Mouse (Mus musculus) hindbrain, embryonic 12.5 days (tissue): Measurements from ENCODE around the gene Ung. TPM values are rescaled to one million over a fixed set of nuclear protein-coding genes. Genes with fewer than 3 reads are reported as not detected.

Source experiments
- ATAC-seq: fragments of 200-750 bp; cut with Nextera tagmentation; 2 replicates; pipeline ENCODE4 v1.8.0; 2017; ENCODE audit warnings: moderate TSS enrichment; ENCODE audit not compliant: low FRiP score
- H3K27ac ChIP-seq: fragments of 300-500 bp; sonication (generic); 2 replicates; pipeline ENCODE4 v1.5.1; 2016; ENCODE audit warnings: mild to moderate bottlenecking
- H3K27me3 ChIP-seq: fragments of 300-500 bp; sonication (generic); 2 replicates; pipeline ENCODE4 v1.6.1; 2016; ENCODE audit warnings: mild to moderate bottlenecking
- H3K36me3 ChIP-seq: fragments of 300-500 bp; sonication (generic); 2 replicates; pipeline ENCODE4 v1.6.1; 2016; ENCODE audit warnings: mild to moderate bottlenecking
- H3K4me1 ChIP-seq: fragments of 300-500 bp; sonication (generic); 2 replicates; pipeline ENCODE4 v1.6.1; 2016
- H3K4me2 ChIP-seq: fragments of 300-500 bp; sonication (generic); replicated peaks from 2 replicates; pipeline ENCODE4 v1.6.1; 2016; ENCODE audit warnings: mild to moderate bottlenecking
- H3K4me3 ChIP-seq: fragments of 300-500 bp; sonication (generic); 2 replicates; pipeline ENCODE4 v1.5.1; 2016; ENCODE audit warnings: mild to moderate bottlenecking
- H3K9ac ChIP-seq: fragments of 300-500 bp; sonication (generic); 2 replicates; pipeline ENCODE4 v1.6.1; 2016; ENCODE audit warnings: mild to moderate bottlenecking, moderate library complexity
- H3K9me3 ChIP-seq: fragments of 300-500 bp; sonication (generic); replicated peaks from 2 replicates; pipeline ENCODE4 v1.6.1; 2016; ENCODE audit warnings: mild to moderate bottlenecking
- WGBS: fragments of 180-500 bp; shearing (Covaris S2); methylation state at CpG from one replicate; pipeline ENCODE4 v1.1.7; 2016; 5-methylcytosine and 5-hydroxymethylcytosine counted together
- polyA plus RNA-seq: library from polyadenylated mRNA; unstranded; fragments of >200 nt; fragmentation: Nextera tagmentation; extraction: Ambion mirVana; gene quantifications from 2 replicates; pipeline ENCODE4 v1.2.1, GENCODE M21; 2016

The Ung gene
- 25.7 and 26.2 TPM in 2 replicates for polyA plus RNA-seq

GRCm38 (mm10) chr5:114130211-114130605 lies at the start of gene Ung:
Gene Ung, plus strand, starts transcription at chr5:114130386.
- under 1% methylated on average over 29 of the region's 29 CpGs for WGBS
- Histone ChIP-seq H3K4me2 (peak within 1 kb of the TSS; percentile 97), H3K9ac (peak within 1 kb of the TSS; percentile 62), H3K9me3 (no peaks in the 10 kb centered on the region), H3K27ac (peak within 1 kb of the TSS; percentile 35; the same call in 1 of the 2 replicates), H3K4me1 (peaks cover 19% of the 10 kb centered on the region), H3K27me3 (no peaks in the 10 kb centered on the region), H3K4me3 (peak within 1 kb of the TSS; percentile 77), H3K36me3 (0 out of 2 replicates have a peak, but pooled peaks cover 6% of the 10 kb centered on the region)
- peak; percentile 62 for ATAC-seq

DNA sequence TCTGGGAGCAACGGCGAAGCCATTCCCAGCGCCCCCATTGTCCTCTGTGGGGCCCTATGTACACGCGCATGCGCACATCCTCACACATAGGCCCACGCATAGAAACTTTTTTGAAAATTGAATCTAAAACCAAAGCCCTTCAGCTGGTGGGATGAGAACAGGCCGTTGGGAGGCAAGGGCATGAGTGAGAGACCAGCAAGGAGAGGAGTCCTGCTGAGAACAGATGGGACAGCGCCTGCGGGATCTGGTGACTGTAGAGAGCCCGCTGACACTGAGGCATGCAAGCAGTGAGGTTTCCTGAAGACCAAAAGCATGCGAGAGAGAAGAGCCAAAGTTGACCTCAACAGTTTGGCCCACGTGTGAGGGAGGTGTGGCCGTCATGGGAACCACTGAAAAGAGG lies 44.7 kb upstream of the Ung start:
- no peak overlapping the region for H3K4me3 ChIP-seq
- H3K27me3 ChIP-seq = no peaks in the 10 kb centered on the region
- no peak overlapping the region for H3K9ac ChIP-seq
- 0 out of 2 replicates have a peak, but pooled peaks cover 5% of the 10 kb centered on the region for H3K4me1 ChIP-seq
- 0 out of 2 replicates have a peak, but pooled peaks cover 2% of the 10 kb centered on the region for H3K36me3 ChIP-seq
- H3K4me2 ChIP-seq = no peak overlapping the region
- H3K9me3 ChIP-seq = no peaks in the 10 kb centered on the region
- no peak overlapping the region for H3K27ac ChIP-seq
- no peak for ATAC-seq
- 79% methylated on average over 14 of the region's 14 CpGs for WGBS

GRCm38 (mm10) chr5:114087875-114088480 lies 42.2 kb upstream of the Ung start:
- Histone ChIP-seq H3K4me1 (peaks cover 14% of the 10 kb centered on the region; the same call in 1 of the 2 replicates), H3K4me3 (no peak overlapping the region), H3K27ac (no peak overlapping the region), H3K27me3 (no peaks in the 10 kb centered on the region), H3K9me3 (no peaks in the 10 kb centered on the region), H3K4me2 (no peak overlapping the region), H3K36me3 (no peaks in the 10 kb centered on the region), H3K9ac (no peak overlapping the region)
- WGBS = 71% methylated on average over 12 of the region's 12 CpGs
- no peak for ATAC-seq

- peak; percentile 41; the same call in 1 of the 2 replicates for ATAC-seq
- Histone ChIP-seq H3K9me3 (no peaks in the 10 kb centered on the region), H3K27ac (peak overlapping the region; percentile 95), H3K4me2 (peak overlapping the region; percentile 55), H3K4me3 (peak overlapping the region; percentile 61), H3K9ac (peak overlapping the region; percentile 85), H3K27me3 (no peaks in the 10 kb centered on the region; the same call in 1 of the 2 replicates), H3K4me1 (peaks cover 14% of the 10 kb centered on the region; the same call in 1 of the 2 replicates), H3K36me3 (no peaks in the 10 kb centered on the region)
- WGBS = 11% methylated on average over 7 of the region's 7 CpGs
These were observed 39.7 kb upstream of the Ung start for GRCm38 (mm10) chr5:114090421-114091013.

DNA sequence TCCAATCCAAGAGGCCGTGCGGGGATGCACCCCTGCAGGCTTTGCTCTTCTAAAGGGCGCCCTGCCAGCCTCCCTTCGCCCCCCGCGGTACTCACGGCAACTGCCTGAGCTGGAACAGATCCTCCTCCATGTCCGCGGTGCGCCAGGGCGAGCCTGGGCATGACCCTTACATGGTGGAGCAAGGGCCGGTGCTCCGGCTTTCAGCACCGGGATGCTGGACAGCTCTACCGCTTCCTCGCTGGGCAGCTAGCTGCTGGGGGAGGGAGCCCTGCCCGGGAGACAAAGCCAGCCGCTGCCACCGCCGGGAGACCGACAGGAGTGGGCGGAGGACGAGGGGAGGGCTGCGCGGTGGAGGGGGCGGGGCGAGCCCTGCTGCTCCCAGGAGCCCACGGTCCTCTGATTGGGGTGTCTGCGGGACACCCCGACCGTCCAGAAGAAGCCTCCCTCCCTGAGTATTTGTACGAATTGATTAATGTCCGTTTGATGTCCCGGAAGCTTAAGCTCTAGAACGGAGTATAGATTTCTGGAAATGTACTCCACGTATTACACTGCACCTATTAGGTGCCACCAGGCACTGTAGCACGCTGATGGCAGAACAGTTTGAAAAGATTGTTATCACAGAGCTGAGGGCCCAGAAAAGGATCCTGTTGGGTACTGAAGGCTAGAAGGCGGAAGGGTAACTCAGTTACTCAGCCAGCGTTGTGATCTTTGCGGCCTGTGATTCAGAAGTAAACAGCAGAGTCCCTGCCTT lies 39.0 kb upstream of the Ung start, which contains the start of gene Svop:
Gene Svop (minus strand): TSS at position 514 of the 751 bp plus-strand sequence.
- H3K36me3 ChIP-seq = no peaks in the 10 kb centered on the region
- H3K4me3 ChIP-seq = peak within 1 kb of the TSS; percentile 61
- peak; percentile 85 for ATAC-seq
- H3K27ac ChIP-seq = peak within 1 kb of the TSS; percentile 95
- H3K9ac ChIP-seq = peak within 1 kb of the TSS; percentile 85
- H3K4me2 ChIP-seq = peak within 1 kb of the TSS; percentile 55
- WGBS = 2% methylated on average over 39 of the region's 40 CpGs
- H3K9me3 ChIP-seq = no peaks in the 10 kb centered on the region
- no peaks in the 10 kb centered on the region; the same call in 1 of the 2 replicates for H3K27me3 ChIP-seq
- H3K4me1 ChIP-seq = peaks cover 14% of the 10 kb centered on the region; the same call in 1 of the 2 replicates

GRCm38 (mm10) chr5:114099709-114100389 lies 30.3 kb upstream of the Ung start:
- peak overlapping the region; percentile 97 for H3K9ac ChIP-seq
- H3K4me1 ChIP-seq = peaks cover 14% of the 10 kb centered on the region
- peak overlapping the region; percentile 98 for H3K4me3 ChIP-seq
- H3K36me3 ChIP-seq = peaks cover 19% of the 10 kb centered on the region
- WGBS = 8% methylated on average over 34 of the region's 37 CpGs
- H3K27ac ChIP-seq = peak overlapping the region; percentile 85
- H3K27me3 ChIP-seq = no peaks in the 10 kb centered on the region
- peak; percentile 90 for ATAC-seq
- H3K4me2 ChIP-seq = peak overlapping the region; percentile 100
- no peaks in the 10 kb centered on the region for H3K9me3 ChIP-seq

DNA sequence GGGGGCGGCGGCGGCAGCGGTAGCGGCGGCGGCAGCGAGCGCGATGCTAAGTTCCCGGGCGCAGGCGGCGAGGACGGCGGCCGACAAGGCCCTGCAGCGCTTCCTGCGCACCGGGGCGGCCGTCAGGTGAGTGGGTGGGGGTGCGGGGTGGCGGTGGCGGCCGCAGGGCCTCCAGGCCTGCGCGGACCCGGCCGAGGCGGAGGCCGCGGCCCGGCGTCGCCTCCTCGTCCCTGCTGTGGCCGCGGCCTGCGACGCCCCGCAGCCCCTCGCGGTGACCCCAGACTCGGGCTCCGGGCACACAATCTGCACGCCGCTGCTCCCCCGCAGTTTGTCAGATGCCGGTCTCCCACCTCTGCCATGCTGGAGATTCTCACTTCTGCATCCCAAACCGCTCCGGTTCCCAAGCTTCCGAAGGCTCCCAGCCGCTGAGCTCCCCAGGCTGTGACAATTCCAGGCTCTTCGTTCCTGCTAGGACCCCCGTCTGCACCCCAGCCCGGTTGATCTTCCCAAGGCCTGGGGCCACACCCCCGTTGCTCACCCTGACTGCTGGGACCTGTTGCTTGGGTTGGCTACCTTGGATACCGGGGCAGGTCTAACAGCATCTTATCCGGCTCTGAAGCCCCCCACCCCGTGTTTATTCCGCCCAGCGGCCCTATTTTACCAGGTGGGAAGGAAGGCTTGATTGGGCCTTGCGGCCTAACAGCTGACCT lies 29.6 kb upstream of the Ung start:
- Histone ChIP-seq H3K27ac (peak overlapping the region; percentile 85), H3K4me3 (peak overlapping the region; percentile 98), H3K36me3 (peaks cover 26% of the 10 kb centered on the region), H3K9ac (peak overlapping the region; percentile 97), H3K4me2 (peak overlapping the region; percentile 100), H3K9me3 (no peaks in the 10 kb centered on the region), H3K4me1 (peaks cover 14% of the 10 kb centered on the region), H3K27me3 (no peaks in the 10 kb centered on the region)
- ATAC-seq = peak; percentile 53; the same call in 1 of the 2 replicates
- WGBS = 4% methylated on average over 27 of the region's 64 CpGs

DNA sequence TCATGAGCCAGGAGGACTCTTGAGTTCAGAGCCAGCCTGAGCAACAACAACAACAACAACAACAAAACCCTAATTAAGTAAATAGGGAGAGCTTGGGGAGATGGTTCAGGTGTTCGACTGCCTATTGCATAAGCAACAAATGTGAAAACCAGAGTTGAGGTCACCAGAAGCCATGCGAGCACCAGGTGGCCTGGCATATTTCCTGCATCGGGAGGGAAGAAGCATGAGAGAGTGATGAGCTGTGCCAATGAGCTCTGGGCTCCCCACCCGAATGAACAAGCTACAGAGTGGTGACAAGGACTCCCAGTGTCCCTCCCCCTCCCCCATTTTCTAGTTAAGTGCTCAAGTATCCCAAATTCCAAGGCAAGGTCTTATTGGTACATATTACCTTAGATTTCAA lies 28.3 kb upstream of the Ung start:
- WGBS = 93% methylated on average over 4 of the region's 4 CpGs
- peaks cover 39% of the 10 kb centered on the region for H3K36me3 ChIP-seq
- no peak overlapping the region for H3K9ac ChIP-seq
- H3K9me3 ChIP-seq = no peaks in the 10 kb centered on the region
- no peaks in the 10 kb centered on the region for H3K27me3 ChIP-seq
- no peak overlapping the region for H3K27ac ChIP-seq
- peaks cover 14% of the 10 kb centered on the region for H3K4me1 ChIP-seq
- ATAC-seq = no peak
- no peak overlapping the region for H3K4me2 ChIP-seq
- H3K4me3 ChIP-seq = no peak overlapping the region

DNA sequence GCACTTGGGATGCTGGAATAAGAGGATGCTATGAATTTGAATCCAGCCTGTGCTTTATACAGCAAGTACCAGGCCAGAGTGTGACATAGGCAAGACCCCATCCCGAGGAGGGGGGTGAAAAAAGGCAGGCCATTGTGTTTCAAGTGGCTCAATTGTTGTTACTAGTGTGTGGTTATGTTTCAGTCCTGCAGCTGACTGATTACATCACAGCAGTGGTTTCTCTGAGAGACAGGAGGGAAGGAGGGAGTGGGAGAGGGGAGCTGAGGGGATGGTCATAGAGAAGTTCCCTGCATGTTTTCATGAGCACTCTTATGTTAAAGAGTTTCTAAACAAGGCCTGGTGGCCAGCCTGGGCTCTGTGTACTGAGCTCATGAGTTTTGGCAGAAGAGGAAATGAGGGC lies 27.4 kb upstream of the Ung start:
- Histone ChIP-seq H3K4me2 (no peak overlapping the region), H3K27me3 (no peaks in the 10 kb centered on the region), H3K4me3 (no peak overlapping the region), H3K27ac (no peak overlapping the region), H3K4me1 (peaks cover 14% of the 10 kb centered on the region), H3K36me3 (peaks cover 43% of the 10 kb centered on the region), H3K9me3 (no peaks in the 10 kb centered on the region), H3K9ac (no peak overlapping the region)
- no peak for ATAC-seq
- 86% methylated on average over 1 of the region's 1 CpGs for WGBS

- no peaks in the 10 kb centered on the region for H3K9me3 ChIP-seq
- H3K4me3 ChIP-seq = no peak overlapping the region
- no peaks in the 10 kb centered on the region for H3K27me3 ChIP-seq
- H3K4me1 ChIP-seq = peaks cover under 1% of the 10 kb centered on the region; the same call in 1 of the 2 replicates
- H3K9ac ChIP-seq = no peak overlapping the region
- WGBS = 75% methylated on average over 16 of the region's 16 CpGs
- ATAC-seq = no peak
- H3K4me2 ChIP-seq = no peak overlapping the region
- H3K27ac ChIP-seq = no peak overlapping the region
- H3K36me3 ChIP-seq = peaks cover 78% of the 10 kb centered on the region
These were observed 23.7 kb upstream of the Ung start for GRCm38 (mm10) chr5:114106391-114106935.

GRCm38 (mm10) chr5:114113334-114113733 lies 16.9 kb upstream of the Ung start:
- Histone ChIP-seq H3K9ac (no peak overlapping the region), H3K27ac (no peak overlapping the region), H3K4me1 (no peaks in the 10 kb centered on the region), H3K4me2 (no peak overlapping the region), H3K4me3 (no peak overlapping the region), H3K36me3 (peaks cover 97% of the 10 kb centered on the region), H3K27me3 (no peaks in the 10 kb centered on the region), H3K9me3 (no peaks in the 10 kb centered on the region)
- no peak for ATAC-seq
- WGBS = 85% methylated on average over 6 of the region's 6 CpGs
